Mouse (Mus musculus) liver, adult 2 months (tissue): ENCODE data around the gene Amn1.

Experiments used
- CTCF ChIP-seq: fragments of 200-500 bp; IDR thresholded peaks from 2 replicates; pipeline ENCODE4 v1.5.1; 2011; ENCODE audit warnings: low read depth, low read length, control low read depth
- POLR2A ChIP-seq: fragments of 200-500 bp; IDR thresholded peaks from 2 replicates; pipeline ENCODE4 v1.6.1; 2011; ENCODE audit warnings: low read length, control low read depth; ENCODE audit not compliant: insufficient read depth; ENCODE audit errors: extremely low read depth

- TF ChIP-seq POLR2A: no peak
- no peak for TF ChIP-seq CTCF
These were observed 71.5 kb downstream of the Amn1 start for GRCm38 (mm10) chr6:149116992-149117391.
